Mouse (Mus musculus): ENCODE measurements at regions not wholly inside any gene's neighbourhood (a gene's known extent, or its start where the extent isn't known, plus 50 kb on each side); places are given as distances from the start of the nearest gene placed in this dataset.

- Histone ChIP-seq H3K79me2 (ENCODE audit: control insufficient read depth, insufficient read depth) (no peaks in the 10 kb centered on the region), H3ac (ENCODE audit: control insufficient read depth, insufficient read length) (no peak overlapping the region), H3K4me3 (no peak overlapping the region), H3K4me2 (ENCODE audit: low read depth) (no peak overlapping the region), H3K36me3 (ENCODE audit: control insufficient read depth, insufficient read depth) (no peaks in the 10 kb centered on the region), H3K27me3 (ENCODE audit: control insufficient read depth, insufficient read depth, insufficient read length) (no peaks in the 10 kb centered on the region)
- no peak for TF ChIP-seq E2F4 (IDR thresholded peaks at IDR 0.05; ENCODE audit: insufficient read depth)
- no peak for TF ChIP-seq REST (IDR thresholded peaks at IDR 0.05; ENCODE audit: insufficient read depth, insufficient read length)
- no peak for TF ChIP-seq MYOD1 (IDR thresholded peaks at IDR 0.05; ENCODE audit: control insufficient read depth in 1 of 3, insufficient read length in 2 of 3, low read depth in 2 of 3)
- TF ChIP-seq USF1 (IDR thresholded peaks at IDR 0.05; ENCODE audit: low read depth), result no peak
- no peak for TF ChIP-seq POLR2AphosphoS2 (IDR thresholded peaks at IDR 0.05; ENCODE audit: insufficient read length, low read depth)
These were observed 119.8 kb downstream of the Gm9195 start for GRCm38 (mm10) chr14:72371702-72372277.

DNA sequence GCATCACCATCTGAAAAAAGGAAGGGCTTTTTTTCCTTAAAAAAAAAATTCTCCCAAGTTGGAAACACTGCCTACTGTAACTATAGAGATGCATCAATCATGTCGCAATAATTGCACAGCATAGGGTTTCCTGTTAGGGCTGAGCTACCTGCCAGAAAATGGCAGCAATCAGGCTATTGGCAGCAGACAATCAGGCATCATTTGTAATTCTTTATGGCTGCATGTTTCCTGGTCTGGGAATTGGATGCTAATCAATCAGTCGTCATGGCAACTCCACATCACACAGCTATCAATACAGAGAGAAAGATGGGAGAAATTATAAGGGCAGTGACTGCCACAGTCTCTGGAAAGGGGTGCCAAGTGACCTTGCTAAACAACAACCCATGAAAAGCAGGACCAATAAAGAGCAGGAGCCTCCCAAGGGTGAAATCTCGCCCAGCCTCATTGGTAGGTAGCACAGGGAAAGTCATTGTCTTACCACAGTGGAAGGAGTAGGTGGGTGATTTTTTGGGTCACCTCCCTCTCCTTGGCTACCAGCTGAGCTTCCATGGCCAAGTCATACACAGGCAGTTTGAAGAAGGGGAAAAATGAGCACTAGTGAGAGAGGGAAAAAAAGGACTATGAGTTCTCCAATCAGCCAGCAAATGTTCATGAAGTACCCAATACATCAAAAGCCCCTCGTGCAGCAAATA, 130.7 kb downstream of the Gm9195 start:
- no peak overlapping the region for H3ac ChIP-seq (ENCODE audit: control insufficient read depth, insufficient read length)
- H3K36me3 ChIP-seq (ENCODE audit: control insufficient read depth, insufficient read depth), result no peaks in the 10 kb centered on the region
- no peak overlapping the region for H3K4me3 ChIP-seq
- H3K4me2 ChIP-seq (ENCODE audit: low read depth), result no peak overlapping the region
- H3K27me3 ChIP-seq (ENCODE audit: control insufficient read depth, insufficient read depth, insufficient read length), result no peaks in the 10 kb centered on the region
- TF ChIP-seq MYOG (IDR thresholded peaks at IDR 0.05; ENCODE audit: control insufficient read depth in 1 of 3, insufficient read depth in 1 of 3, insufficient read length in 2 of 3, low read depth in 2 of 3), result no peak
- no peak for TF ChIP-seq POLR2A (IDR thresholded peaks at IDR 0.05; ENCODE audit: insufficient read length, low read depth)
- TF ChIP-seq POLR2AphosphoS2 (IDR thresholded peaks at IDR 0.05; ENCODE audit: insufficient read length, low read depth), result no peak
- TF ChIP-seq E2F4 (IDR thresholded peaks at IDR 0.05; ENCODE audit: insufficient read depth), result no peak
- no peak for TF ChIP-seq TCF3 (IDR thresholded peaks at IDR 0.05; ENCODE audit: insufficient read length, low read depth)
- TF ChIP-seq TCF12 (IDR thresholded peaks at IDR 0.05; ENCODE audit: insufficient read depth, poor library complexity, severe bottlenecking), result no peak
- TF ChIP-seq MAX (IDR thresholded peaks at IDR 0.05; ENCODE audit: low read depth), result no peak
- no peak for TF ChIP-seq REST (IDR thresholded peaks at IDR 0.05; ENCODE audit: insufficient read depth, insufficient read length)
- no peak for TF ChIP-seq USF1 (IDR thresholded peaks at IDR 0.05; ENCODE audit: low read depth)
- no peak for TF ChIP-seq MYOD1 (IDR thresholded peaks at IDR 0.05; ENCODE audit: control insufficient read depth in 1 of 3, insufficient read length in 2 of 3, low read depth in 2 of 3)
- no peak for TF ChIP-seq CEBPB (IDR thresholded peaks at IDR 0.05; ENCODE audit: insufficient read depth, poor library complexity, severe bottlenecking)
- TF ChIP-seq SRF (IDR thresholded peaks at IDR 0.05; ENCODE audit: control insufficient read depth, insufficient read length, low read depth), result no peak
- H3K79me2 ChIP-seq (ENCODE audit: control insufficient read depth, insufficient read depth), result no peaks in the 10 kb centered on the region

DNA sequence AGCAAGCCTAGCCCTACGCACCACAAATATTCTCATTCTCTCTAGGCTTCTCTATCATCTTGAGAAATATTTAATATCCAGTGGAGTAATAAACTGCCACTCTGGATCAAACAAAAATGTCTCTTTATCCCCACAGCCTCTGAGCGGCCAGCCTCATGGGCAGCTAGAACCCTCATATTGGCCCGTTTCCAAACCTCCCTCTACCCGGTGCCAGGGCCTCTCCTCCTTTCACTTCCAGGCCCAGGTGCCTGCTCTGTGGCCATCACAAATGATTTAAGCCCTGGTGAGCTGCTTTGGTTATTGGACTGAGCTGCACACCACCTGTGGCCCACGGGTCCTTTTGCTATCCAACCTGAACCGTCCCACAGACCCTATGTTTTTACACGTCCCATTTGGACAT, 131.5 kb downstream of the Gm9195 start:
- H3K36me3 ChIP-seq (ENCODE audit: control insufficient read depth, insufficient read depth), result no peaks in the 10 kb centered on the region
- H3K79me2 ChIP-seq (ENCODE audit: control insufficient read depth, insufficient read depth), result no peaks in the 10 kb centered on the region
- H3K4me2 ChIP-seq (ENCODE audit: low read depth), result no peak overlapping the region
- no peak overlapping the region for H3ac ChIP-seq (ENCODE audit: control insufficient read depth, insufficient read length)
- TF ChIP-seq MYOD1 (IDR thresholded peaks at IDR 0.05; ENCODE audit: control insufficient read depth in 1 of 3, insufficient read length in 2 of 3, low read depth in 2 of 3) (no peak), USF1 (IDR thresholded peaks at IDR 0.05; ENCODE audit: low read depth) (no peak), MAX (IDR thresholded peaks at IDR 0.05; ENCODE audit: low read depth) (no peak), TCF3 (IDR thresholded peaks at IDR 0.05; ENCODE audit: insufficient read length, low read depth) (no peak), POLR2AphosphoS2 (IDR thresholded peaks at IDR 0.05; ENCODE audit: insufficient read length, low read depth) (no peak)
- no peak overlapping the region for H3K4me3 ChIP-seq
- H3K27me3 ChIP-seq (ENCODE audit: control insufficient read depth, insufficient read depth, insufficient read length), result no peaks in the 10 kb centered on the region

DNA sequence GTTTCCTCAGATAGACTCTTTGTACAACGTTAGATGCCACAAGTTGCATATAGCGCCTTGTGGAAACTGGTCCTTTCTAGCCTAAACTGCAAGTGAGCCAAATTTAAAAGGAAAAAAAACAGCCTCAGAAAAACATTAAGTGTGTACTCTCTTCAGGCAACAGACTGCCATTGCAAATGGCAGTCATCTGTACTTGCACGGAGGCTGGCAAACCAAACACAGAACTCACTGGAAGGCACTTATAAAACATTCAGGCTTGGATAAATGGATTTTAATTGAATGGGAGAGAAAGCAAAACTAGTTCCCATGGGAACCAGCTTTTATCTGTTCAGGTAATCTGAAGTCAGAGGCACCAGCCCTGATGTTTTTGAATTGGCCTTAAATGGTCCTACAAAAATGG, 133.7 kb downstream of the Gm9195 start:
- Histone ChIP-seq H3K79me2 (ENCODE audit: control insufficient read depth, insufficient read depth) (no peaks in the 10 kb centered on the region), H3K4me3 (no peak overlapping the region), H3K4me2 (ENCODE audit: low read depth) (no peak overlapping the region), H3ac (ENCODE audit: control insufficient read depth, insufficient read length) (no peak overlapping the region), H3K36me3 (ENCODE audit: control insufficient read depth, insufficient read depth) (no peaks in the 10 kb centered on the region), H3K27me3 (ENCODE audit: control insufficient read depth, insufficient read depth, insufficient read length) (no peaks in the 10 kb centered on the region)
- TF ChIP-seq REST (IDR thresholded peaks at IDR 0.05; ENCODE audit: insufficient read depth, insufficient read length) (no peak), SRF (IDR thresholded peaks at IDR 0.05; ENCODE audit: control insufficient read depth, insufficient read length, low read depth) (no peak), MYOD1 (IDR thresholded peaks at IDR 0.05; ENCODE audit: control insufficient read depth in 1 of 3, insufficient read length in 2 of 3, low read depth in 2 of 3) (no peak), CEBPB (IDR thresholded peaks at IDR 0.05; ENCODE audit: insufficient read depth, poor library complexity, severe bottlenecking) (no peak)

GRCm38 (mm10) chr14:72342181-72342580, 149.5 kb downstream of the Gm9195 start:
- Histone ChIP-seq H3K27me3 (ENCODE audit: control insufficient read depth, insufficient read depth, insufficient read length) (peaks cover 4% of the 10 kb centered on the region), H3K4me3 (no peak overlapping the region), H3K4me2 (ENCODE audit: low read depth) (no peak overlapping the region), H3K79me2 (ENCODE audit: control insufficient read depth, insufficient read depth) (no peaks in the 10 kb centered on the region), H3K36me3 (ENCODE audit: control insufficient read depth, insufficient read depth) (no peaks in the 10 kb centered on the region), H3ac (ENCODE audit: control insufficient read depth, insufficient read length) (no peak overlapping the region)
- TF ChIP-seq REST (IDR thresholded peaks at IDR 0.05; ENCODE audit: insufficient read depth, insufficient read length) (no peak), TCF12 (IDR thresholded peaks at IDR 0.05; ENCODE audit: insufficient read depth, poor library complexity, severe bottlenecking) (no peak), MYOD1 (IDR thresholded peaks at IDR 0.05; ENCODE audit: control insufficient read depth in 1 of 3, insufficient read length in 2 of 3, low read depth in 2 of 3) (no peak), SRF (IDR thresholded peaks at IDR 0.05; ENCODE audit: control insufficient read depth, insufficient read length, low read depth) (no peak), MYOG (IDR thresholded peaks at IDR 0.05; ENCODE audit: control insufficient read depth in 1 of 3, insufficient read depth in 1 of 3, insufficient read length in 2 of 3, low read depth in 2 of 3) (no peak), CEBPB (IDR thresholded peaks at IDR 0.05; ENCODE audit: insufficient read depth, poor library complexity, severe bottlenecking) (no peak), MAX (IDR thresholded peaks at IDR 0.05; ENCODE audit: low read depth) (no peak), USF1 (IDR thresholded peaks at IDR 0.05; ENCODE audit: low read depth) (no peak), TCF3 (IDR thresholded peaks at IDR 0.05; ENCODE audit: insufficient read length, low read depth) (no peak), E2F4 (IDR thresholded peaks at IDR 0.05; ENCODE audit: insufficient read depth) (no peak), POLR2AphosphoS2 (IDR thresholded peaks at IDR 0.05; ENCODE audit: insufficient read length, low read depth) (no peak), POLR2A (IDR thresholded peaks at IDR 0.05; ENCODE audit: insufficient read length, low read depth) (no peak)
